Mouse (Mus musculus) brain, embryonic 14.5 days (tissue): ENCODE results near the gene Psmd9. TPM values are rescaled to one million over a fixed set of nuclear protein-coding genes. Genes with fewer than 3 reads are reported as not detected.
A peak's percentile ranks its signal among the peaks of the same experiment; 100 is the strongest.

Source experiments
- DNase-seq: peaks from one replicate; pipeline ENCODE4 v3.0.0-alpha.2; 2011; ENCODE audit warnings: low read depth
- CTCF ChIP-seq: fragments of 200-500 bp; IDR thresholded peaks from 2 replicates; pipeline ENCODE4 v1.5.1; 2012; ENCODE audit warnings: inconsistent platforms, mild to moderate bottlenecking, moderate library complexity, borderline replicate concordance; ENCODE audit not compliant: insufficient read depth, insufficient read length; ENCODE audit errors: extremely low read depth
- POLR2A ChIP-seq: fragments of 200-500 bp; IDR thresholded peaks from 2 replicates; pipeline ENCODE4 v1.6.1; 2012; ENCODE audit warnings: mild to moderate bottlenecking, inconsistent platforms, borderline replicate concordance; ENCODE audit not compliant: poor library complexity, insufficient read depth, insufficient read length, severe bottlenecking; ENCODE audit errors: extremely low read depth
- polyA plus RNA-seq: library from polyadenylated mRNA; depleted of rRNA; stranded (reverse); fragments of >200 nt; gene quantifications from 2 replicates; pipeline ENCODE4 v1.2.3, GENCODE M21; 2012

Gene Psmd9
- polyA plus RNA-seq, 1 experiment, result 36.2 TPM

GRCm38 (mm10) chr5:123159446-123159845 is 9.8 kb upstream of the Psmd9 start:
- no peak for DNase-seq
- TF ChIP-seq CTCF, result no peak

- DNase-seq, result no peak
Measured at GRCm38 (mm10) chr5:123159866-123160265, 9.3 kb upstream of the Psmd9 start.

GRCm38 (mm10) chr5:123160341-123160740 is 8.9 kb upstream of the Psmd9 start:
- no peak for TF ChIP-seq POLR2A
- no peak for TF ChIP-seq CTCF
- DNase-seq, result no peak

More at GRCm38 (mm10) chr5:123159866-123160265, 9.3 kb upstream of the Psmd9 start:
- TF ChIP-seq CTCF (no peak), POLR2A (no peak)

- no peak for TF ChIP-seq POLR2A
- no peak for TF ChIP-seq CTCF
- DNase-seq, result no peak
Measured at GRCm38 (mm10) chr5:123162942-123163341, 6.3 kb upstream of the Psmd9 start.

- TF ChIP-seq CTCF (no peak), POLR2A (no peak)
- DNase-seq, result no peak
Measured at GRCm38 (mm10) chr5:123166437-123166836, 2.8 kb upstream of the Psmd9 start.

GRCm38 (mm10) chr5:123167591-123167990 is 1.6 kb upstream of the Psmd9 start:
- no peak for DNase-seq
- TF ChIP-seq POLR2A, result no peak
- no peak for TF ChIP-seq CTCF

GRCm38 (mm10) chr5:123170365-123170764 is 1.2 kb downstream of the Psmd9 start:
- no peak for DNase-seq
- TF ChIP-seq CTCF (no peak), POLR2A (no peak)

- peak; percentile 88 for DNase-seq
- TF ChIP-seq CTCF, result peak; percentile 100
- no peak for TF ChIP-seq POLR2A
Measured at GRCm38 (mm10) chr5:123171646-123172350, 2.6 kb downstream of the Psmd9 start.

GRCm38 (mm10) chr5:123178792-123179191 is 9.6 kb downstream of the Psmd9 start:
- TF ChIP-seq CTCF (no peak), POLR2A (no peak)
- DNase-seq, result no peak

- no peak for DNase-seq
- TF ChIP-seq CTCF (no peak), POLR2A (no peak)
Measured at GRCm38 (mm10) chr5:123180390-123180789, 11.2 kb downstream of the Psmd9 start.

GRCm38 (mm10) chr5:123181536-123181935 is 12.3 kb downstream of the Psmd9 start:
- TF ChIP-seq POLR2A (no peak), CTCF (no peak)
- DNase-seq, result no peak

GRCm38 (mm10) chr5:123182651-123183050 is 13.4 kb downstream of the Psmd9 start, which contains the start of gene Hpd:
Gene Hpd (minus strand): TSS chr5:123182727.
- TF ChIP-seq POLR2A (no peak), CTCF (no peak)
- DNase-seq, result no peak

GRCm38 (mm10) chr5:123185966-123186365 is 16.8 kb downstream of the Psmd9 start:
- DNase-seq, result peak; percentile 39

GRCm38 (mm10) chr5:123187306-123187705 is 18.1 kb downstream of the Psmd9 start:
- no peak for TF ChIP-seq CTCF
- no peak for TF ChIP-seq POLR2A
- no peak for DNase-seq

More at GRCm38 (mm10) chr5:123185966-123186365, 16.8 kb downstream of the Psmd9 start:
- TF ChIP-seq CTCF (no peak), POLR2A (no peak)

GRCm38 (mm10) chr5:123190912-123191311 is 21.7 kb downstream of the Psmd9 start:
- TF ChIP-seq CTCF (no peak), POLR2A (no peak)
- DNase-seq, result no peak

GRCm38 (mm10) chr5:123191427-123191826 is 22.2 kb downstream of the Psmd9 start:
- no peak for TF ChIP-seq CTCF
- TF ChIP-seq POLR2A, result no peak
- DNase-seq, result no peak
